Comparison of ENCODE assay signal across 8 mouse cellular contexts in the genomic region with DNA sequence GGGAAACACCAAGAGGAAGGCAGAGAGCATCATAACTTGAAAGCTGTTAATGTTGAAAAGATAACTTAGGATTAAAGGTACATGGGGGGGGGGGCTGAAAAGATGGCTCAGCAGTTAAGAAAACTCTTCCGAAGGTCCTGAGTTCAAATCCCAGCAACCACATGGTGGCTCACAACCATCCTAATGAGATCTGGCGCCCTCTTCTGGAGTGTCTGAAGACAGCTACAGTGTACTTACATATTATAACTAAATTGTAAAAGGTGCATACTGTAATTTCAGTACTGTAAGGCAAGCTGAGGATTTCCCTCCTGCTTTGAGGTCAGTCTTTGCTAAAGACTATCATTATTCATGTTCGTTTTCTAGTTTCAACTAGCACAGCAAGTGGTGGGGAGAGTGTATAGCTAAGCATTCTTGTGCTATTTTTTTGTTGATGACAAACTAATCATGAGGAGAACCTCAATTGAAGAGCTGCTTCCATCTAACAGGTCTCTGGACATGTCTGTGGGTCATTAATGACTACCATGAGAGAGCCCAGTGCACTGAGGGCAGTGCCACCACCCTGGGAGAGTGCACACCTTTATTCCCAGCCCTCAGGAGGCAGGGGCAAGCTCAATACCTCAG. TPM values are rescaled to one million over a fixed set of nuclear protein-coding genes. Genes with fewer than 3 reads are reported as not detected.
A peak's percentile ranks its signal among the peaks of the same experiment; 100 is the strongest.
DNase-seq lines count a peak whose midpoint lies in the region; ATAC-seq lines count a peak whose summit lies in the region.

No protein-coding gene starts in this region.

- no peak for ATAC-seq in intestine, embryonic 15.5 days
- ATAC-seq in midbrain, embryonic 15.5 days (replicated peaks): no peak

- H3K27me3 ChIP-seq in intestine, embryonic 15.5 days (replicated peaks): no peaks in the 10 kb centered on the region
- no peaks in the 10 kb centered on the region for H3K27me3 ChIP-seq in midbrain, embryonic 15.5 days (replicated peaks)

- H3K36me3 ChIP-seq in intestine, embryonic 15.5 days: 0 out of 2 replicates have a peak, but pooled peaks cover 6% of the 10 kb centered on the region
- H3K36me3 ChIP-seq in midbrain, embryonic 15.5 days (replicated peaks): 0 out of 2 replicates have a peak, but pooled peaks cover 2% of the 10 kb centered on the region

- H3K9me3 ChIP-seq in intestine, embryonic 15.5 days: no peaks in the 10 kb centered on the region
- H3K9me3 ChIP-seq in midbrain, embryonic 15.5 days: no peaks in the 10 kb centered on the region

- DNase-seq in spleen, adult 12 weeks (ENCODE audit: low spot score): peak; percentile 5
- DNase-seq in spleen, adult 18-20 months: no peak
- DNase-seq in c-Kit-positive CD71-positive TER-119-positive erythroid progenitor cells, embryonic 14.5 days (ENCODE audit: low spot score): peak; percentile 62
- DNase-seq in layer of hippocampus, postnatal 10 days (ENCODE audit: low spot score in 2 of 2): no peak
- no peak for DNase-seq in right cerebral cortex, postnatal 36 days (ENCODE audit: low spot score in 2 of 2)
- no peak for DNase-seq in left cerebral cortex, adult 9 months (ENCODE audit: low spot score in 2 of 2)

- peak overlapping the region; percentile 78 for H3K4me2 ChIP-seq in intestine, embryonic 15.5 days (replicated peaks)
- peak overlapping the region; percentile 77 for H3K4me2 ChIP-seq in midbrain, embryonic 15.5 days

- H3K9ac ChIP-seq in intestine, embryonic 15.5 days: peak overlapping the region; percentile 49
- peak overlapping the region; percentile 91; the same call in 1 of the 2 replicates for H3K9ac ChIP-seq in midbrain, embryonic 15.5 days

- peak overlapping the region; percentile 77 for H3K4me3 ChIP-seq in intestine, embryonic 15.5 days (replicated peaks)
- H3K4me3 ChIP-seq in midbrain, embryonic 15.5 days: peak overlapping the region; percentile 94; the same call in 1 of the 2 replicates

- H3K27ac ChIP-seq in intestine, embryonic 15.5 days: no peak overlapping the region
- peak overlapping the region; percentile 95 for H3K27ac ChIP-seq in midbrain, embryonic 15.5 days

- 62% methylated on average over 3 of the region's 3 CpGs for WGBS in intestine, embryonic 15.5 days
- WGBS in midbrain, embryonic 15.5 days: 60% methylated on average over 3 of the region's 3 CpGs

- H3K4me1 ChIP-seq in intestine, embryonic 15.5 days (replicated peaks): peaks cover 18% of the 10 kb centered on the region; the same call in 1 of the 2 replicates
- peaks cover 39% of the 10 kb centered on the region for H3K4me1 ChIP-seq in midbrain, embryonic 15.5 days

RNA-seq across cellular contexts. Expression of gene Snrpg, which starts 0.9 kb away (rescaled TPM):
- 541 and 603 TPM in 2 replicates for polyA plus RNA-seq in intestine, embryonic 15.5 days (2015; fragmentation: Nextera tagmentation; extraction: Ambion mirVana)
- polyA plus RNA-seq in midbrain, embryonic 15.5 days (2015; fragmentation: Nextera tagmentation; extraction: Ambion mirVana): 377 and 389 TPM in 2 replicates
- total RNA-seq in layer of hippocampus, postnatal 10 days (2021): 100 to 1,000 TPM in 1 of 2 experiments, 10 to 100 TPM in 1; 80.7 to 103 TPM

RNA-seq across cellular contexts. Expression of gene Fam136a, which starts 4.8 kb away (rescaled TPM):
- polyA plus RNA-seq in intestine, embryonic 15.5 days (2015; fragmentation: Nextera tagmentation; extraction: Ambion mirVana): 161 and 167 TPM in 2 replicates
- 118 and 122 TPM in 2 replicates for polyA plus RNA-seq in midbrain, embryonic 15.5 days (2015; fragmentation: Nextera tagmentation; extraction: Ambion mirVana)
- 10 to 100 TPM; 37.2 to 38.4 TPM for total RNA-seq in layer of hippocampus, postnatal 10 days (2021)

RNA-seq across cellular contexts. Expression of gene Pcyox1, which starts 26.8 kb away (rescaled TPM):
- polyA plus RNA-seq in intestine, embryonic 15.5 days (2015; fragmentation: Nextera tagmentation; extraction: Ambion mirVana): 73.9 and 79.8 TPM in 2 replicates
- 93.3 and 96.5 TPM in 2 replicates for polyA plus RNA-seq in midbrain, embryonic 15.5 days (2015; fragmentation: Nextera tagmentation; extraction: Ambion mirVana)
- total RNA-seq in layer of hippocampus, postnatal 10 days (2021): 100 to 1,000 TPM; 119 to 133 TPM

RNA-seq across cellular contexts. Expression of gene Tia1, which starts 33.8 kb away (rescaled TPM):
- polyA plus RNA-seq in intestine, embryonic 15.5 days (2015; fragmentation: Nextera tagmentation; extraction: Ambion mirVana): 121 and 132 TPM in 2 replicates
- 334 and 360 TPM in 2 replicates for polyA plus RNA-seq in midbrain, embryonic 15.5 days (2015; fragmentation: Nextera tagmentation; extraction: Ambion mirVana)
- 100 to 1,000 TPM; 148 to 168 TPM for total RNA-seq in layer of hippocampus, postnatal 10 days (2021)

RNA-seq across cellular contexts. Expression of gene Gm44790, which starts 56.3 kb away (rescaled TPM):
- not detected in 2 replicates for polyA plus RNA-seq in intestine, embryonic 15.5 days (2015; fragmentation: Nextera tagmentation; extraction: Ambion mirVana)
- not detected in 2 replicates for polyA plus RNA-seq in midbrain, embryonic 15.5 days (2015; fragmentation: Nextera tagmentation; extraction: Ambion mirVana)
- total RNA-seq in layer of hippocampus, postnatal 10 days (2021): not detected

Comparison
In these comparisons a context has a peak if more than half of its experiments do, and no peak if none do; other contexts are left out.
1. DNase-seq: peak in spleen, adult 12 weeks (single experiment) and c-Kit-positive CD71-positive TER-119-positive erythroid progenitor cells, embryonic 14.5 days (single experiment); none in spleen, adult 18-20 months (0 of 2), layer of hippocampus, postnatal 10 days (0 of 2), right cerebral cortex, postnatal 36 days (0 of 2) and left cerebral cortex, adult 9 months (0 of 2).